Mouse (Mus musculus): ENCODE data around the gene Ablim2.

Gene Ablim2

GRCm38 (mm10) chr5:35907090-35907489, 149.4 kb downstream of the Ablim2 start:
- DNase-seq (ENCODE audit: low read depth in 2 of 2, low spot score in 2 of 2): no peak

GRCm38 (mm10) chr5:35907633-35908426, 150.2 kb downstream of the Ablim2 start:
- no peak for DNase-seq (ENCODE audit: low read depth in 2 of 2, low spot score in 2 of 2)

- DNase-seq (ENCODE audit: low read depth in 2 of 2, low spot score in 2 of 2): no peak
Observed at GRCm38 (mm10) chr5:35908626-35909443, 151.2 kb downstream of the Ablim2 start.

GRCm38 (mm10) chr5:35915629-35916300, 158.1 kb downstream of the Ablim2 start:
- no peak for DNase-seq (ENCODE audit: low read depth in 2 of 2, low spot score in 2 of 2)

- no peak for DNase-seq (ENCODE audit: low read depth in 2 of 2, low spot score in 2 of 2)
Observed at GRCm38 (mm10) chr5:35916666-35917065, 159.0 kb downstream of the Ablim2 start.

- no peak for DNase-seq (ENCODE audit: low read depth in 2 of 2, low spot score in 2 of 2)
Observed at GRCm38 (mm10) chr5:35918387-35918786, 160.7 kb downstream of the Ablim2 start.

- no peak for DNase-seq (ENCODE audit: low read depth in 2 of 2, low spot score in 2 of 2)
Observed at GRCm38 (mm10) chr5:35920076-35920475, 162.4 kb downstream of the Ablim2 start.

GRCm38 (mm10) chr5:35920557-35920956, 162.9 kb downstream of the Ablim2 start:
- no peak for DNase-seq (ENCODE audit: low read depth in 2 of 2, low spot score in 2 of 2)

- no peak for DNase-seq (ENCODE audit: low read depth in 2 of 2, low spot score in 2 of 2)
Observed at GRCm38 (mm10) chr5:35921141-35921540, 163.5 kb downstream of the Ablim2 start.

GRCm38 (mm10) chr5:35921595-35922254, 164.0 kb downstream of the Ablim2 start:
- DNase-seq (ENCODE audit: low read depth in 2 of 2, low spot score in 2 of 2): no peak

- DNase-seq (ENCODE audit: low read depth in 2 of 2, low spot score in 2 of 2): no peak
Observed at GRCm38 (mm10) chr5:35923448-35923847, 165.8 kb downstream of the Ablim2 start.

GRCm38 (mm10) chr5:35925171-35925634, 167.5 kb downstream of the Ablim2 start:
- DNase-seq (ENCODE audit: low read depth in 2 of 2, low spot score in 2 of 2): no peak

GRCm38 (mm10) chr5:35926511-35926910, 168.8 kb downstream of the Ablim2 start:
- DNase-seq (ENCODE audit: low read depth in 2 of 2, low spot score in 2 of 2): no peak

- no peak for DNase-seq (ENCODE audit: low read depth in 2 of 2, low spot score in 2 of 2)
Observed at GRCm38 (mm10) chr5:35931296-35931695, 173.6 kb downstream of the Ablim2 start.

GRCm38 (mm10) chr5:35933059-35933458, 175.4 kb downstream of the Ablim2 start:
- no peak for DNase-seq (ENCODE audit: low read depth in 2 of 2, low spot score in 2 of 2)

Data from CD8-positive naive resting alpha-beta T cell, adult 2 months (primary cell).